Mouse (Mus musculus) lung, adult 2 months (tissue): ENCODE data around the gene Crybg2. TPM values are rescaled to one million over a fixed set of nuclear protein-coding genes. Genes with fewer than 3 reads are reported as not detected.

Experiments used
- DNase-seq: peaks from one replicate; pipeline ENCODE4 v3.0.0; 2022
- H3K4me1 ChIP-seq: fragments of 200-500 bp; 2 replicates; pipeline ENCODE4 v1.6.1; 2011; ENCODE audit warnings: low read length; ENCODE audit not compliant: control insufficient read depth, insufficient read depth
- H3K4me3 ChIP-seq: fragments of 200-500 bp; replicated peaks from 2 replicates; pipeline ENCODE3; 2011; ENCODE audit warnings: low read depth, mild to moderate bottlenecking, control low read depth, low read length; ENCODE audit errors: extremely low read depth
- CTCF ChIP-seq: fragments of 200-500 bp; IDR thresholded peaks from 2 replicates; pipeline ENCODE4 v1.5.1; 2011; ENCODE audit warnings: mild to moderate bottlenecking, low read length, control low read depth; ENCODE audit not compliant: insufficient read depth
- POLR2A ChIP-seq: fragments of 200-500 bp; IDR thresholded peaks from 2 replicates; pipeline ENCODE4 v1.6.1; 2011; ENCODE audit warnings: low read depth, mild to moderate bottlenecking, control low read depth, low read length, borderline replicate concordance; ENCODE audit errors: extremely low read depth
- WGBS: fragments of 180-500 bp; shearing (Covaris S2); methylation state at CpG from one replicate; pipeline ENCODE4 v1.1.7; 2018; 5-methylcytosine and 5-hydroxymethylcytosine counted together
- polyA plus RNA-seq: library from polyadenylated mRNA; depleted of rRNA; stranded (reverse); fragments of >200 nt; gene quantifications from 2 replicates; pipeline ENCODE4 v1.2.3, GENCODE M21; 2012

Gene Crybg2
- polyA plus RNA-seq, 1 experiment = 14.7 TPM

GRCm38 (mm10) chr4:134019210-134019609 is 41.4 kb upstream of the Crybg2 start:
- no peak for DNase-seq
- Histone ChIP-seq H3K4me1 (no peaks in the 10 kb centered on the region), H3K4me3 (no peak overlapping the region)
- TF ChIP-seq CTCF (no peak), POLR2A (no peak)
- 3% methylated on average over 8 of the region's 10 CpGs for WGBS

DNA sequence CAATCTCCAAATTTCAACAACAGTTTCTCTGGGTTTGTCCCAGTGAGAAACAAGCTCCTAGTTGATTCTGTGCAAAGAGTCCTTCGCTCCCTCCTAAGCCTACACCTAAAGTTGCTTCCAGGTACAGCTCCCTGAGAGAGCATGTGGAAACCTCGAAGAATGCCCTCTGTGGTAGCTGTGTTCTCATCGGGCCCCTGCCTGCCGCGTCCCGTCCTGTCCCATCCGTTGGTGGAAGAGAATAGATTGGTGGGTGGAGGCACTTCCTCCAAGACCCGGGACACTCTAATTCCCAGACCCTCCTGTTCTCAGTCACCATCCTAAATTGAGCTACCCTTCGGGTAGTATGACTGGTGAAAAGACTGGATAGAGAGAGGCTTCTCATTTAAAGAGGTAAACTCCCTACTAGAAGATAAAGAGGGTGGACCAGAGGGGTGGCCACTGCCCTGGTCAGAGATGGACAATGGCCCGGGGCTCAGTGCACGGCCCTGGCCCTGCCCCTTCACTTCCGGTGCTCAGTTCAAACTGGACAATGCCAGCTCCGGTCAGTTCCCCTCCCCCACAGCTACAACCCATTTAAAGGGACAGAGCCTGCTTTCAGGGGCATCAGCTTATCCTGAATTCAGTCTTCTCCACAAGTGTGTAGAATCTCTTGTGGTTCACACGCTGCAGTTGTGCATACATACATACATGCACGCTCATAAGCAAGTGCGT is 40.8 kb upstream of the Crybg2 start:
- Histone ChIP-seq H3K4me3 (no peak overlapping the region), H3K4me1 (no peaks in the 10 kb centered on the region)
- 2% methylated on average over 16 of the region's 16 CpGs for WGBS
- DNase-seq = no peak
- no peak for TF ChIP-seq CTCF
- no peak for TF ChIP-seq POLR2A

- H3K4me3 ChIP-seq = no peak overlapping the region
- TF ChIP-seq CTCF (no peak; the same call in 1 of the 2 replicates), POLR2A (no peak)
- H3K4me1 ChIP-seq = no peaks in the 10 kb centered on the region
- DNase-seq = peak; percentile 68
- 4% methylated on average over 11 of the region's 11 CpGs for WGBS
These were observed 40.0 kb upstream of the Crybg2 start for GRCm38 (mm10) chr4:134020621-134021020.

DNA sequence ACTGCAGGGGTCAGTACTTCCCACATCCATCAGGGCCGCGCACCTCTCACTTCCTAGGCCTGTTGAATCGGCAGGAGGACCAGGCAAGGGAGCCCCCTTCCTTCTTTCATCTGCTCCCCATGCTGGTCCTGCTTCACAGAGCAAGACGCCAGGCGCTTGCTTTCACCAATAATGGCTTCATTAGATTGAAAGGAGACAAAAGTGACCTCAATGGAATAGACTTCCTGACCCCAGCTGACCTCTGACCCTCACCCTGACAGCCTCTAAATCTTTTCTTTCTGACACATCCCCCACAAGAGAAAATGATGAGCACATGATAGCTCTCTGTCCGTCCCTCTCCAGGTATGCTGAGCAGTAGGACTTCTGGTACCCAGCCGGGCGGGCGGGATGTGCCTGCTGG is 34.8 kb upstream of the Crybg2 start:
- no peak for TF ChIP-seq POLR2A
- no peak for TF ChIP-seq CTCF
- no peak for DNase-seq
- Histone ChIP-seq H3K4me1 (no peaks in the 10 kb centered on the region), H3K4me3 (no peak overlapping the region)
- WGBS = 63% methylated on average over 9 of the region's 9 CpGs

- whole genome bisulfite sequencing = 6% methylated on average over 16 of the region's 16 CpGs
- no peak overlapping the region for H3K4me3 ChIP-seq
- TF ChIP-seq POLR2A (no peak), CTCF (peak; percentile 79)
- H3K4me1 ChIP-seq = no peaks in the 10 kb centered on the region
- peak; percentile 67 for DNase-seq
These were observed 24.7 kb upstream of the Crybg2 start for GRCm38 (mm10) chr4:134035953-134036352.

- WGBS = 27% methylated on average over 9 of the region's 9 CpGs
- DNase-seq = no peak
- no peak overlapping the region for H3K4me3 ChIP-seq
- no peaks in the 10 kb centered on the region for H3K4me1 ChIP-seq
- TF ChIP-seq CTCF (no peak), POLR2A (no peak)
These were observed 19.1 kb upstream of the Crybg2 start for GRCm38 (mm10) chr4:134041317-134042123.

DNA sequence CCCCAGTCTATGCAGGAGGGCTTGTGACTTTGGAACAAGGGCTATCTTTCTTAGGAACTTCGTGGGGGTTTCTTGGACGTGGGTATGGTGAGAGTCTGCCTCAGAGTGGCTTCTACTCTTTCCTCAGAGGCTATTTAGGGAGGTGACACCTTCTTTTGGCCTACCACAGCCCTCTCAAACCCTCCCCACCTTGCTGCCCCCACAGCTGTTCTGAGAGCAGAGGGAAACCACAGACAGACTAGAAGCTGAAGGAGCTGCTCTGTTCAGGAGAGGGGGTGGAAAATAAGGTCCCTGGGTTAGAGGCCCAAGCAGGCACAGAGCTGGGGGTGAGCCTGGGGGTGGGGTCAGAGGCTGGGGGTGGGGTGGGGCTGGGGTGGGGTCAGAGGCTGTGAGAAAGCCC is 17.6 kb upstream of the Crybg2 start:
- Histone ChIP-seq H3K4me3 (no peak overlapping the region), H3K4me1 (no peaks in the 10 kb centered on the region)
- 42% methylated on average over 2 of the region's 2 CpGs for WGBS
- TF ChIP-seq CTCF (no peak), POLR2A (no peak)
- no peak for DNase-seq

DNA sequence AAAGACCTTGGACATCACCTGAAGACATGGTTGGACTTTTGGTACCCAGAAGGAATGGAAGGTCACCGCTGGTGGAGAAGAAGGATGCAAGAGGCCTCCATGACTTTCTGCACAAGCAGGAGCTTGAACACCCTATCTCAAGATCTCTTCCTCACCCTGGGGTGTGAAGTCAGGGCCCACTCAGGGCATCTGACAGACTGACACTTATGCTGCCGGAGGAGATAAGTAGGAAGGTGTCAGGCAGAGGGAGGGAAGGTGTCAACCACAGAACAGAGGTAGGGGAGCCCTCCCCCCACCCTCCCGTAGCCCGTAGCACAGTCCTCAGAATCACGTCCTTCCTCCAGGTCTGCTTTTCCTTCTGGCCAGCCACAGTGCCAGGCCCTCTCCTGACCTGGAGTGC is 13.0 kb upstream of the Crybg2 start:
- DNase-seq = no peak
- Histone ChIP-seq H3K4me3 (no peak overlapping the region), H3K4me1 (no peaks in the 10 kb centered on the region)
- TF ChIP-seq CTCF (no peak), POLR2A (no peak)
- 51% methylated on average over 5 of the region's 5 CpGs for WGBS

GRCm38 (mm10) chr4:134051912-134052311 is 8.7 kb upstream of the Crybg2 start:
- H3K4me3 ChIP-seq = no peak overlapping the region
- DNase-seq = no peak
- TF ChIP-seq CTCF (no peak), POLR2A (no peak)
- WGBS = 83% methylated on average over 5 of the region's 5 CpGs
- no peaks in the 10 kb centered on the region for H3K4me1 ChIP-seq

- DNase-seq = no peak
- TF ChIP-seq POLR2A (no peak), CTCF (no peak)
- H3K4me1 ChIP-seq = no peaks in the 10 kb centered on the region
- no peak overlapping the region for H3K4me3 ChIP-seq
- WGBS = 7% methylated on average over 8 of the region's 8 CpGs
These were observed 8.1 kb upstream of the Crybg2 start for GRCm38 (mm10) chr4:134052560-134052959.
